Mouse (Mus musculus): ENCODE results near the gene Tmem120b. TPM values are rescaled to one million over a fixed set of nuclear protein-coding genes. Genes with fewer than 3 reads are reported as not detected.

Gene Tmem120b
- polyA plus RNA-seq, 1 experiment from 2014 or later, result 26.1 TPM

DNA sequence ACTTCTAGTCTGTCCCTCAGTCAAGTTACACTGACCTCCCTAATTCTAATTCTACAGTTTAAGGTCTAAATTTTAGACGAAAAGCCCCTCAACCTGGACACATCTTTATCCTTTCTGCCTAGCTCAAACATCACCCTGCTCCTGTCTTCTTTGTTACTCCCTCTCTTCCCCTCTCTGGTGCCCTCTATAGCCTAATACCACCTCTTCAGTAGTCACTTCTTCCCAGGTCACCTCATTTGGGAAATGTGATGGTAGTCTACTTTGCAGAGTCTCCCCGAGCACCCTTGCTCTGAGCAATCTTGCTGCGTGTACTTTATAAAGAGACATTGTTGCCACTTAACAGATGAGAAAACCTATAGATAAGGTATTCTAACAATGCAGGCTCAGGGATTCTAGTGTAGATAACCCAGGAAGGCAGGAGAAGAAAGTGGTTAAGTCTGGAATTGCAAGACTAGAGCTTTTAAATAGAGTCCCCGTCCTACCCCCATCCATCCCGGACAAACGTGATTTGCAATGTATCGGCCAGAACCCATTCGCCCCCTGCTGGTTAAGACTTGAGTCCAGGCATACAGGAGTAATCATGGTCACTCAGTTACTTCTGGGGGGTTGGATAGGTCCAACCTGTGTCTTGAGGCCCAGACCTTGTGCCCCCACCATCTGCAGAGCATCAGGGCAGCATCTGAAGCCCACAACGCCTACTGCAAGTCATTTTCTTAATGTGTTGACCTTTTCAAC is 22.5 kb upstream of the Tmem120b start:
- Histone ChIP-seq H3K4me1 (ENCODE audit: control insufficient read depth, low read depth, low read length) (peaks cover 14% of the 10 kb centered on the region), H3K27me3 (ENCODE audit: control insufficient read depth, insufficient read depth, low read depth, low read length) (no peaks in the 10 kb centered on the region), H3K4me3 (ENCODE audit: low read depth, low read length) (no peak overlapping the region), H3K4me2 (ENCODE audit: low read depth, low read length) (no peak overlapping the region), H3K36me3 (ENCODE audit: control insufficient read depth, insufficient read depth) (no peaks in the 10 kb centered on the region), H3K27ac (ENCODE audit: low read length) (no peak overlapping the region), H3K9ac (ENCODE audit: low read depth, low read length) (no peak overlapping the region), H3K9me3 (replicated peaks; ENCODE audit: control insufficient read depth, low read length) (no peaks in the 10 kb centered on the region)
- ATAC-seq (ENCODE audit: low read depth), result peak; percentile 35; the same call in 1 of the 2 replicates
- 20% methylated on average over 9 of the region's 9 CpGs for WGBS (ENCODE audit: insufficient replicate concordance)

- H3K36me3 ChIP-seq (ENCODE audit: control insufficient read depth, insufficient read depth), result no peaks in the 10 kb centered on the region
- no peak within 1 kb of the TSS for H3K4me2 ChIP-seq (ENCODE audit: low read depth, low read length)
- no peaks in the 10 kb centered on the region for H3K9me3 ChIP-seq (replicated peaks; ENCODE audit: control insufficient read depth, low read length)
- no peak within 1 kb of the TSS for H3K27ac ChIP-seq (ENCODE audit: low read length)
- 62% methylated on average over 3 of the region's 3 CpGs for WGBS (ENCODE audit: insufficient replicate concordance)
- H3K4me1 ChIP-seq (ENCODE audit: control insufficient read depth, low read depth, low read length), result peaks cover 8% of the 10 kb centered on the region
- H3K27me3 ChIP-seq (ENCODE audit: control insufficient read depth, insufficient read depth, low read depth, low read length), result no peaks in the 10 kb centered on the region
- ATAC-seq (ENCODE audit: low read depth), result no peak
- no peak within 1 kb of the TSS for H3K4me3 ChIP-seq (ENCODE audit: low read depth, low read length)
- H3K9ac ChIP-seq (ENCODE audit: low read depth, low read length), result no peak within 1 kb of the TSS
These were observed 21.3 kb upstream of the Tmem120b start, which contains the start of gene Morn3 for GRCm38 (mm10) chr5:123046916-123047315. Gene Morn3 (minus strand): TSS chr5:123047016.

GRCm38 (mm10) chr5:123049271-123049670 is 18.9 kb upstream of the Tmem120b start:
- 5% methylated on average over 12 of the region's 12 CpGs for WGBS (ENCODE audit: insufficient replicate concordance)
- ATAC-seq (ENCODE audit: low read depth), result no peak
- H3K4me1 ChIP-seq (ENCODE audit: control insufficient read depth, low read depth, low read length), result peaks cover 8% of the 10 kb centered on the region
- H3K9me3 ChIP-seq (replicated peaks; ENCODE audit: control insufficient read depth, low read length), result no peaks in the 10 kb centered on the region
- H3K36me3 ChIP-seq (ENCODE audit: control insufficient read depth, insufficient read depth), result no peaks in the 10 kb centered on the region
- peak overlapping the region; percentile 17; the same call in 1 of the 2 replicates for H3K27ac ChIP-seq (ENCODE audit: low read length)
- H3K27me3 ChIP-seq (ENCODE audit: control insufficient read depth, insufficient read depth, low read depth, low read length), result no peaks in the 10 kb centered on the region
- peak overlapping the region; percentile 52 for H3K4me2 ChIP-seq (ENCODE audit: low read depth, low read length)
- peak overlapping the region; percentile 38; the same call in 1 of the 2 replicates for H3K9ac ChIP-seq (ENCODE audit: low read depth, low read length)
- peak overlapping the region; percentile 26 for H3K4me3 ChIP-seq (ENCODE audit: low read depth, low read length)

DNA sequence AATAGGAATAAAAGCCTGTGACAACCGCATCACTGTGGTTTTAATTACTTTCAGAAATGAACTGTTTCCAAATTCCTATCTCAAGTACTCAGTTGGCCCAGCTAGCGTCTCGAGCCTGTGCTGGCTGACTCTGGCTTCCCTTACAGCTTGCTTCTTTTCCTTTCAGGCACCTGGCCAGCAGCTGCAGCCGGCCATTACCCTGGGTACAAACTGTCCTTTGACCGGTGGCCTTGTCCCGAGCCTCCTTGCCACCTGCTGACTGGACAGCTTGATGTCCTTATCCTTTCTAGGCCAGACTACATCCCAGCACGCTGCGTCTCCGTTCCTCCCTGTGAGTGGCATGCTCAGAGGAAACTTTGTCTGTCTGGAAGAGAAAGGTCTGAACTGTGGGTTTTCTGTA is 17.3 kb upstream of the Tmem120b start:
- H3K9ac ChIP-seq (ENCODE audit: low read depth, low read length), result no peak overlapping the region

DNA sequence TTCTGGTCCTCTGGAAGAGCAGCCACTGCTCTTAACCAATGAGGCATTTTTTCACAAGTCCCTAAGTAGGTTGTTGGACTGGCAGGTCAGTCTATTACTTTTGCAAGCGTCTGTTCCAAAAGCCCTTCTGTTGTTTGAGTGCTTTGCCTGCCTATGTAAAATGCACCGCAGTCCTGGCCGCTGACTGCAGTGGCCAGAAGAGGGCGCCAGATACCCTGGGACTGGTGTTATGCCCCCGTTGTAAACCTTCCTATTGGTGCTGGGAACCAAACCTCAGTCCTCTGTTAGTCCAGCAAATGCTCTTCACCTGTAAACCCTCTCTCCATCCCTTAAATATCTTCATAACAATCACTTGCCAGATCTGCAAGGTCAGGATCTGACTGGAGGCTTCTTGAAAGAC is 16.5 kb upstream of the Tmem120b start:
- Histone ChIP-seq H3K36me3 (ENCODE audit: control insufficient read depth, insufficient read depth) (no peaks in the 10 kb centered on the region), H3K9me3 (replicated peaks; ENCODE audit: control insufficient read depth, low read length) (no peaks in the 10 kb centered on the region), H3K27ac (ENCODE audit: low read length) (no peak overlapping the region), H3K4me3 (ENCODE audit: low read depth, low read length) (no peak overlapping the region), H3K4me1 (ENCODE audit: control insufficient read depth, low read depth, low read length) (peaks cover 8% of the 10 kb centered on the region), H3K27me3 (ENCODE audit: control insufficient read depth, insufficient read depth, low read depth, low read length) (no peaks in the 10 kb centered on the region), H3K9ac (ENCODE audit: low read depth, low read length) (no peak overlapping the region), H3K4me2 (ENCODE audit: low read depth, low read length) (no peak overlapping the region)
- ATAC-seq (ENCODE audit: low read depth), result no peak
- 73% methylated on average over 5 of the region's 5 CpGs for WGBS (ENCODE audit: insufficient replicate concordance)

More for the DNA sequence above, 17.3 kb upstream of the Tmem120b start:
- whole genome bisulfite sequencing (ENCODE audit: insufficient replicate concordance), result 79% methylated on average over 9 of the region's 9 CpGs
- Histone ChIP-seq H3K27me3 (ENCODE audit: control insufficient read depth, insufficient read depth, low read depth, low read length) (no peaks in the 10 kb centered on the region), H3K27ac (ENCODE audit: low read length) (no peak overlapping the region), H3K9me3 (replicated peaks; ENCODE audit: control insufficient read depth, low read length) (no peaks in the 10 kb centered on the region), H3K4me3 (ENCODE audit: low read depth, low read length) (no peak overlapping the region), H3K36me3 (ENCODE audit: control insufficient read depth, insufficient read depth) (no peaks in the 10 kb centered on the region), H3K4me1 (ENCODE audit: control insufficient read depth, low read depth, low read length) (peaks cover 8% of the 10 kb centered on the region), H3K4me2 (ENCODE audit: low read depth, low read length) (no peak overlapping the region)
- ATAC-seq (ENCODE audit: low read depth), result no peak

- Histone ChIP-seq H3K36me3 (ENCODE audit: control insufficient read depth, insufficient read depth) (no peaks in the 10 kb centered on the region), H3K9ac (ENCODE audit: low read depth, low read length) (peak overlapping the region; percentile 65), H3K4me3 (ENCODE audit: low read depth, low read length) (peak overlapping the region; percentile 68), H3K27ac (ENCODE audit: low read length) (peak overlapping the region; percentile 60), H3K27me3 (ENCODE audit: control insufficient read depth, insufficient read depth, low read depth, low read length) (no peaks in the 10 kb centered on the region), H3K4me1 (ENCODE audit: control insufficient read depth, low read depth, low read length) (peaks cover 18% of the 10 kb centered on the region), H3K9me3 (replicated peaks; ENCODE audit: control insufficient read depth, low read length) (no peaks in the 10 kb centered on the region), H3K4me2 (ENCODE audit: low read depth, low read length) (peak overlapping the region; percentile 78)
- WGBS (ENCODE audit: insufficient replicate concordance), result 7% methylated on average over 48 of the region's 48 CpGs
- peak; percentile 98 for ATAC-seq (ENCODE audit: low read depth)
These were observed 10.6 kb upstream of the Tmem120b start for GRCm38 (mm10) chr5:123057366-123058250.

- peak overlapping the region; percentile 60 for H3K27ac ChIP-seq (ENCODE audit: low read length)
- peak overlapping the region; percentile 78 for H3K4me2 ChIP-seq (ENCODE audit: low read depth, low read length)
- H3K27me3 ChIP-seq (ENCODE audit: control insufficient read depth, insufficient read depth, low read depth, low read length), result no peaks in the 10 kb centered on the region
- no peaks in the 10 kb centered on the region for H3K9me3 ChIP-seq (replicated peaks; ENCODE audit: control insufficient read depth, low read length)
- peak overlapping the region; percentile 65 for H3K9ac ChIP-seq (ENCODE audit: low read depth, low read length)
- no peaks in the 10 kb centered on the region for H3K36me3 ChIP-seq (ENCODE audit: control insufficient read depth, insufficient read depth)
- no peak for ATAC-seq (ENCODE audit: low read depth)
- WGBS (ENCODE audit: insufficient replicate concordance), result 21% methylated on average over 16 of the region's 16 CpGs
- peaks cover 18% of the 10 kb centered on the region for H3K4me1 ChIP-seq (ENCODE audit: control insufficient read depth, low read depth, low read length)
- H3K4me3 ChIP-seq (ENCODE audit: low read depth, low read length), result peak overlapping the region; percentile 68
These were observed 9.7 kb upstream of the Tmem120b start for GRCm38 (mm10) chr5:123058251-123059102.

DNA sequence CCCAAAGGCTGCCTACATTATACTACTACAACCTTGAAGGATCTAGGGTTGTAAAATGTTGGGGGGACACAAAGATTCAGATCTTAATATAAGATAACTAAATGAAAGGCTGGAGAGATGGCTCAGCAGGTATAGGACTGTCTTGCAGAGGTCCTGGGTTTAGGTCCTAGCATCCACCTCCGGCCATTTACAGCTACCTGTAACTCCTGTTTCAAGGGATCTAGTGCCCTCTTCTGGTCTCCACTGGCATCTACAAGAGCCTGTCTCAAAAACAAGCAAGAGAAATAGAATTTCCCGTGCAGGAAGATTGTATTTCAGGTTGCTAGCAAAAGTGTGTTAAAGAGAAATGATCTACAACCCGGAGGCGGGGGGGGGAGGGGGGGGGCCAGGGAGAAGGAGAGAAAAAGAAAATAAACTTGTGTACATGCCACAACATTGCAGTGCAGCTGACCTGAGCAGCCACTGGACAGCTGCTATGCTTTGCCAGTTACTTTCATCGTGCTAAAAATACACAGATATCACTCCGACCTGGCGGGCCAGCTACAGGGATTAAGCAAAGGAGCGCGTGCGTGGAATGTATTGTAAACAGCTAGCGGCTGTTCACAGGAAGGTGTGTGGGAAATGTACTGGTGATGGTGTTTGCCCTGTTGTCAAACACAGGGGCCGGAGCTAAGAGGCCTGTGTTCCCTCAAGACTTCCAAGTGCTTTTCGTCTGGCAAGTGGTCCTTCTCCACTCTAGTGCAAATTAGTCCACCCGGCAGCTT is 8.3 kb upstream of the Tmem120b start:
- no peak for ATAC-seq (ENCODE audit: low read depth)
- no peak overlapping the region for H3K9ac ChIP-seq (ENCODE audit: low read depth, low read length)
- H3K4me3 ChIP-seq (ENCODE audit: low read depth, low read length), result no peak overlapping the region
- peaks cover 20% of the 10 kb centered on the region for H3K4me1 ChIP-seq (ENCODE audit: control insufficient read depth, low read depth, low read length)
- H3K27ac ChIP-seq (ENCODE audit: low read length), result no peak overlapping the region
- H3K36me3 ChIP-seq (ENCODE audit: control insufficient read depth, insufficient read depth), result no peaks in the 10 kb centered on the region
- H3K27me3 ChIP-seq (ENCODE audit: control insufficient read depth, insufficient read depth, low read depth, low read length), result no peaks in the 10 kb centered on the region
- no peaks in the 10 kb centered on the region for H3K9me3 ChIP-seq (replicated peaks; ENCODE audit: control insufficient read depth, low read length)
- no peak overlapping the region for H3K4me2 ChIP-seq (ENCODE audit: low read depth, low read length)
- WGBS (ENCODE audit: insufficient replicate concordance), result 33% methylated on average over 14 of the region's 14 CpGs
